Mouse (Mus musculus): Measurements from ENCODE around the gene Arhgap19.

DNA sequence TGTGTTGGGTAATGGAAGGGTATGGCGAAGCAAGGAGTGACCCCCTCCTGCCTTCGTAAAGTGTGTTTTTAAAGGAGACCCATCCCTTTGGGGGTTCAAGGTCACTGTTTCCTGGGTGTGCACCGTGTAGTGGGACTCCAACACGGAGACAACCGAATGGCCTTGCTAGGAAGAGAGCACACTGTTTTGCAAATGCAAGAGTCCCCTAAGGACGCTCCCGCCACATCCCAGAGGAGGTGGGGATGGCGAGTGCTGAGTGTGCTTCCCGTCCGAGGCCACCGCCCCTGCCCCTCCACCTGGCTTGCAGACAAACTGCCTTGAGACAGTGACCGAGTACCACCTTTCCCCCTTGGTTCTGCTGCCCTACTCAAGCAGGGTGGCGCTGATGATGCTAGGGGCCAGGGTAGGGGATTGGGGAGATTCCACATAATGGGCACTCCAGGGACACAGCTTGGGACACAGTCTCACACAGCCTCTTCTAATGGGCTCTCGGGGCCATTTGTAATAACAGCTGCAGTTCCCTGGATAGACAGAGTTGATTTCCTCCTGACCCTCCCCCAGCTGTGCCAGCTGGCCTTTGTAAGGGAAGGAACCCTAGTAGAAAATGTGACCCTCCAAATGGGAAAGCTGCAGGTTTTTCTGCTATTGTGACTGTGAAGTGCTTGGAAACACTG lies 30.0 kb upstream of the Arhgap19 start:
- TF ChIP-seq CTCF (IDR thresholded peaks at IDR 0.05; ENCODE audit: low read depth) = no peak; the same call in 1 of the 2 replicates
- TF ChIP-seq EP300 (IDR thresholded peaks at IDR 0.05; ENCODE audit: low read depth) = no peak
